Mouse (Mus musculus) heart, postnatal 0 days (tissue): ENCODE results near the gene Pigl.

ENCODE experiments used
- CTCF ChIP-seq: IDR thresholded peaks from 2 replicates; pipeline ENCODE4 v1.5.1; 2016; ENCODE audit warnings: antibody characterized with exemption, control low read depth, low read depth
- EP300 ChIP-seq: IDR thresholded peaks from 2 replicates; pipeline ENCODE4 v1.6.1; 2016; ENCODE audit warnings: antibody characterized with exemption, low read depth

DNA sequence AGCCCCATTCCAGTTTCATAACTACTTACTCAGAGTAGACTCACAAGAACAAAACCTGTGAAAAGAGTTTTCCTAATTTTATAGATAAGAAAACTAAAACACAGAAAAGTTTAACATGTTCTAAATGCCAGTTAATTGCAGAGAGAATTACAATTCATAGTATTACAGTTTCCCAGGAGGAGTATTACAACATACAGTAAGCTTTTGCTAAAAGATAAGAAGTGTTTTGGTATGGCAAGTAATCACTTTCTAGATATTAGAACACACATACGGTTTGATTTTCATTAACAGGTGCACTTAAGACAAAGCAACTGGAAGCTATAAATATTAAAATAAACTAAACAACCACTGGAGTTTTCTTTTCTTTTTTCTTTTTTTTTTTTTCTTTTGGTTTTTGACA is 3.1 kb upstream of the Pigl start:
- TF ChIP-seq CTCF (no peak), EP300 (no peak)
